19 mouse cellular contexts compared by ENCODE assay signal in genomic region chr12:81024407-81024806, GRCm38 (mm10). TPM values are rescaled to one million over a fixed set of nuclear protein-coding genes. Genes with fewer than 3 reads are reported as not detected.
DNase-seq lines count a peak whose midpoint lies in the region; ATAC-seq and TF ChIP-seq lines count a peak whose summit lies in the region.
"Had no signal": no experiment of that assay in that cellular context is flagged by ENCODE, and none has a peak within 500 bp of the region (broad histone marks: within the 10 kb centered on the region; RNA-seq: fewer than 3 reads in every experiment).

No protein-coding gene starts in this region.

- no peak for ATAC-seq in liver, embryonic 11.5 days (replicated peaks; ENCODE audit: low FRiP score)
- ATAC-seq: activated CD4-positive, CD25-positive, alpha-beta regulatory T cell, adult 4 months; midbrain, embryonic 15.5 days had no signal

- H3K27ac ChIP-seq in liver, adult 2 months (replicated peaks; ENCODE audit: insufficient read depth, low read depth, low read length) = peak overlapping the region; percentile 31
- H3K27ac ChIP-seq in liver, embryonic 11.5 days (ENCODE audit: low read depth, low read length) = no peak overlapping the region
- H3K27ac ChIP-seq: forebrain, embryonic 12.5 days; left cerebral cortex, adult 2 months; limb, embryonic 15.5 days; lung, embryonic 15.5 days; midbrain, embryonic 15.5 days; neural tube, embryonic 12.5 days had no signal

- no peak overlapping the region for H3K9ac ChIP-seq in liver, adult 2 months (ENCODE audit: low read depth, low read length)
- no peak overlapping the region for H3K9ac ChIP-seq in liver, embryonic 11.5 days (ENCODE audit: low read depth, low read length)
- H3K9ac ChIP-seq: forebrain, embryonic 12.5 days; limb, embryonic 15.5 days; lung, embryonic 15.5 days; midbrain, embryonic 15.5 days; neural tube, embryonic 12.5 days had no signal

- no peak for TF ChIP-seq POLR2A in liver, adult 2 months (IDR thresholded peaks at IDR 0.05; ENCODE audit: extremely low read depth, insufficient read depth, low read length)

- peaks cover 10% of the 10 kb centered on the region; the same call in 1 of the 2 replicates for H3K79me2 ChIP-seq in liver, adult 2 months (ENCODE audit: control insufficient read depth, insufficient read depth, low read length)

- H3K4me1 ChIP-seq in liver, adult 2 months (ENCODE audit: control insufficient read depth, insufficient read depth, low read length) = peaks cover 12% of the 10 kb centered on the region
- H3K4me1 ChIP-seq in liver, embryonic 11.5 days (replicated peaks; ENCODE audit: control insufficient read depth, insufficient read depth, low read length) = peaks cover 3% of the 10 kb centered on the region; the same call in 1 of the 2 replicates

- H3K27me3 ChIP-seq in liver, adult 2 months (ENCODE audit: control insufficient read depth, insufficient read depth, low read length) = no peaks in the 10 kb centered on the region
- H3K27me3 ChIP-seq in liver, embryonic 11.5 days (replicated peaks; ENCODE audit: control insufficient read depth, insufficient read depth, low read length) = peaks cover 28% of the 10 kb centered on the region
- H3K27me3 ChIP-seq: midbrain, embryonic 15.5 days had no signal

- H3K9me3 ChIP-seq in liver, embryonic 11.5 days (ENCODE audit: control insufficient read depth, low read length) = no peaks in the 10 kb centered on the region
- H3K9me3 ChIP-seq: forebrain, embryonic 12.5 days; limb, embryonic 15.5 days; lung, embryonic 15.5 days; midbrain, embryonic 15.5 days; neural tube, embryonic 12.5 days had no signal

- DNase-seq in adrenal gland, postnatal 14 days = peak; percentile 59
- DNase-seq in adrenal gland, adult 18-20 months (ENCODE audit: low spot score in 2 of 2) = no peak
- DNase-seq in liver, adult 2 months (ENCODE audit: extremely low read depth, low read depth, low spot score) = no peak
- no peak for DNase-seq in liver, embryonic 11.5 days (ENCODE audit: low spot score)
- peak; percentile 74 to 82 for DNase-seq in cerebellum, postnatal 14 days
- peak; percentile 27 to 31 for DNase-seq in gastrocnemius, postnatal 36 days
- no peak for DNase-seq in right cerebral cortex, postnatal 36 days (ENCODE audit: low spot score in 2 of 2)
- no peak for DNase-seq in testis, postnatal 10 days (ENCODE audit: low spot score)
- DNase-seq: embryo, embryonic 11 days; spleen, adult 18-20 months had no signal

- intact Hi-C loops in gastrocnemius, postnatal 36 days (cut with DNase I) = no loop called here

- no peaks in the 10 kb centered on the region for H3K36me3 ChIP-seq in liver, adult 2 months (ENCODE audit: control insufficient read depth, insufficient read depth, low read length)
- H3K36me3 ChIP-seq in liver, embryonic 11.5 days (ENCODE audit: control insufficient read depth, insufficient read depth, low read length) = no peaks in the 10 kb centered on the region
- H3K36me3 ChIP-seq: forebrain, embryonic 12.5 days; limb, embryonic 15.5 days; lung, embryonic 15.5 days; midbrain, embryonic 15.5 days; neural tube, embryonic 12.5 days had no signal

- H3K4me3 ChIP-seq in liver, adult 2 months (ENCODE audit: insufficient read depth, low read depth, low read length) = no peak overlapping the region
- no peak overlapping the region for H3K4me3 ChIP-seq in liver, embryonic 11.5 days (ENCODE audit: low read depth, low read length)
- H3K4me3 ChIP-seq: forebrain, embryonic 12.5 days; left cerebral cortex, adult 2 months; limb, embryonic 15.5 days; lung, embryonic 15.5 days; midbrain, embryonic 15.5 days; neural tube, embryonic 12.5 days had no signal

- TF ChIP-seq CTCF in liver, adult 2 months (IDR thresholded peaks at IDR 0.05; ENCODE audit: low read depth, low read length) = peak; percentile 22; the same call in 1 of the 2 replicates

- 64% methylated on average over 7 of the region's 7 CpGs for WGBS in liver, adult 2 months
- WGBS in liver, embryonic 11.5 days = 86% methylated on average over 7 of the region's 7 CpGs

- H3K4me2 ChIP-seq in liver, embryonic 11.5 days = no peak overlapping the region
- H3K4me2 ChIP-seq: forebrain, embryonic 12.5 days; limb, embryonic 15.5 days; lung, embryonic 15.5 days; midbrain, embryonic 15.5 days; neural tube, embryonic 12.5 days had no signal

RNA-seq across cellular contexts. Expression of gene Smoc1, which starts 2.2 kb away (rescaled TPM):
- total RNA-seq in adrenal gland, postnatal 14 days (2021) = 37.3 and 54.7 TPM in 2 replicates
- 100 to 1,000 TPM; 101 to 131 TPM for total RNA-seq in adrenal gland, adult 18-20 months (2021)
- 28.3 and 36.6 TPM in 2 replicates for total RNA-seq in liver, adult 2 months (2014; rRNA removed)
- polyA plus RNA-seq in liver, adult 2 months (2012; rRNA removed) = 50.7 and 65.7 TPM in 2 replicates
- polyA plus RNA-seq in liver, embryonic 11.5 days (2014; fragmentation: Nextera tagmentation; extraction: Ambion mirVana) = 10.9 and 12.7 TPM in 2 replicates
- 1 to 10 TPM in 1 of 2 experiments, under 1 TPM in 1; 0.76 to 1.1 TPM for total RNA-seq in gastrocnemius, postnatal 36 days (2021)

RNA-seq across cellular contexts. Expression of gene Slc10a1, which starts 55.9 kb away (rescaled TPM):
- 3.0 and 59.5 TPM in 2 replicates for total RNA-seq in adrenal gland, postnatal 14 days (2021)
- not detected for total RNA-seq in adrenal gland, adult 18-20 months (2021)
- total RNA-seq in liver, adult 2 months (2014; rRNA removed) = 389 and 508 TPM in 2 replicates
- 1,193 and 1,387 TPM in 2 replicates for polyA plus RNA-seq in liver, adult 2 months (2012; rRNA removed)
- 0.47 and 0.95 TPM in 2 replicates for polyA plus RNA-seq in liver, embryonic 11.5 days (2014; fragmentation: Nextera tagmentation; extraction: Ambion mirVana)
- total RNA-seq in gastrocnemius, postnatal 36 days (2021) = not detected
- total RNA-seq: layer of hippocampus, adult 8-10 months; left cerebral cortex, adult 2 months; megakaryocyte progenitor cell, adult 5-6 weeks had no signal

Comparison
In these comparisons a context has a peak if more than half of its experiments do, and no peak if none do; other contexts are left out.
1. DNase-seq: peak in adrenal gland, postnatal 14 days (single experiment), cerebellum, postnatal 14 days (2 of 2) and gastrocnemius, postnatal 36 days (2 of 2); none in adrenal gland, adult 18-20 months (0 of 2), liver, adult 2 months (single experiment), liver, embryonic 11.5 days (single experiment), right cerebral cortex, postnatal 36 days (0 of 2) and testis, postnatal 10 days (single experiment).
2. RNA of gene Smoc1, which starts 2.2 kb away (total RNA-seq): 101 to 131 TPM in adrenal gland, adult 18-20 months, 37.3 to 54.7 TPM in adrenal gland, postnatal 14 days and 28.3 to 36.6 TPM in liver, adult 2 months; 0.76 to 1.1 TPM in gastrocnemius, postnatal 36 days; every median in the first group is over 10 times any median in the second.